Mouse (Mus musculus): Measurements from ENCODE around the gene Tssc4. TPM values are rescaled to one million over a fixed set of nuclear protein-coding genes. Genes with fewer than 3 reads are reported as not detected.

Tssc4 gene
- 0.40 TPM for polyA plus RNA-seq (2014; fragmentation: Illumina TruSeq; extraction: RNeasy Lipid Tissue Mini Kit (QIAGEN cat#74804); ENCODE audit: low read depth, low replicate concordance)

GRCm38 (mm10) chr7:143068882-143069591, at the start of gene Tssc4:
Gene Tssc4, plus strand, starts transcription at chr7:143069249.

DNA sequence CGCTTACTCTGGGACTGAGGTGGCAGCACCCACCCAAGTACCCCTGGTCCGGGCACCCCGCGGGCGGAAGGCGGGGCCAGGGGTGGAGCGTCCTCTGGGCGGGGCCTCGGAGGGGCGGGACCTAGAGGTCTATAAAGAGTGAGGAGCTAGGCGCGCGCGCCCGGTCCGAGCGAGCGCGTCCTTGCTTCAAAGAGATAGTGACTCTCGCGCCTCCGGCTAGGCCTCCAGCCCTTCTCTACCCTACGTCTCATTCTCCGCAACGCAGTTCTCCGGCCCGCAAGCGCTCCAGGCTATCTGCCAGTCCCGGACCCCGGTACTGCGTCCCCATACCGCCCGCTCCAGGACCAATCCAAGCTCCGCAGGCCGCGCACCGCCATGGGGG, 16.4 kb upstream of the Tssc4 start, which contains the start of gene Cd81:
Gene Cd81 (plus strand): TSS at position 114 of the 382 bp plus-strand sequence.

GRCm38 (mm10) chr7:143094592-143095553, 25.8 kb downstream of the Tssc4 start, which contains the start of gene Trpm5:
Gene Trpm5, minus strand, starts transcription at chr7:143094642.

DNA sequence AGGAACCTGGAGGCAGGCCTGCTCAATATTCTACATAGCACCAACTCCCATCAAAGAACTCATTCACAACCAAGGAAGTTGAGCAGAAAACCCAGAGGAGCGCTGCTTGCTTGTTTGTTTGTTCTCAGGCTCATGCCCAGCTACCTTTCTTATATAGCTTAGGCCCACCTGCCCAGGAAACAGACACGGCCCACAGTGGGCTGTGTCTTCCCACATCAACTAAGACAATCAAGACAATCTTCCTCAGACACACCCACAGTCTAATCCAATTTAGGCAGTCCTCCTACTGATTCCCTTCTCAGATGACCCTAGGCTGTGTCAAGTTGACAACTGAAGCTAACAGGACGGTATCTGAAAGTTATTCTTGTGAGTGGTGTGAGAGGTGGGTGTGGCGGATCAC, 37.0 kb downstream of the Tssc4 start, which contains the start of gene Kcnq1:
Gene Kcnq1 (plus strand): TSS at position 301 of the 400 bp plus-strand sequence.

Other genes with a start within 250 kb of the Tssc4 start
- not detected for gene Th, start 138.1 kb upstream of the Tssc4 start, polyA plus RNA-seq (2014; fragmentation: Illumina TruSeq; extraction: RNeasy Lipid Tissue Mini Kit (QIAGEN cat#74804); ENCODE audit: low read depth, low replicate concordance)
- not detected for gene Ascl2, start 100.0 kb upstream of the Tssc4 start, polyA plus RNA-seq (2014; fragmentation: Illumina TruSeq; extraction: RNeasy Lipid Tissue Mini Kit (QIAGEN cat#74804); ENCODE audit: low read depth, low replicate concordance)
- 0.45 TPM for gene Tspan32, start 64.2 kb upstream of the Tssc4 start, polyA plus RNA-seq (2014; fragmentation: Illumina TruSeq; extraction: RNeasy Lipid Tissue Mini Kit (QIAGEN cat#74804); ENCODE audit: low read depth, low replicate concordance)
- gene Cd81, start 16.5 kb upstream of the Tssc4 start, polyA plus RNA-seq (2014; fragmentation: Illumina TruSeq; extraction: RNeasy Lipid Tissue Mini Kit (QIAGEN cat#74804); ENCODE audit: low read depth, low replicate concordance): 116 TPM
- gene Trpm5, start 25.4 kb downstream of the Tssc4 start, polyA plus RNA-seq (2014; fragmentation: Illumina TruSeq; extraction: RNeasy Lipid Tissue Mini Kit (QIAGEN cat#74804); ENCODE audit: low read depth, low replicate concordance): not detected
- 0.48 TPM for gene Kcnq1, start 37.1 kb downstream of the Tssc4 start, polyA plus RNA-seq (2014; fragmentation: Illumina TruSeq; extraction: RNeasy Lipid Tissue Mini Kit (QIAGEN cat#74804); ENCODE audit: low read depth, low replicate concordance)

Data from liver, adult 10 weeks (tissue).